Mouse (Mus musculus): Measurements from ENCODE around the gene Stard10.

- TF ChIP-seq POLR2A (IDR thresholded peaks at IDR 0.05; ENCODE audit: insufficient read depth, low read depth, low read length) (no peak), CTCF (IDR thresholded peaks at IDR 0.05; ENCODE audit: insufficient read depth, low read depth, low read length) (no peak)
Measured at GRCm38 (mm10) chr7:101302691-101303090, 14.2 kb upstream of the Stard10 start.

Measured in olfactory bulb, adult 2 months (tissue).